Mouse (Mus musculus): ENCODE data around the gene Dnaaf2. TPM values are rescaled to one million over a fixed set of nuclear protein-coding genes. Genes with fewer than 3 reads are reported as not detected.
A peak's percentile ranks its signal among the peaks of the same experiment; 100 is the strongest.

Gene Dnaaf2
- polyA plus RNA-seq (2015; fragmentation: Nextera tagmentation; extraction: Ambion mirVana): 2.9 and 3.0 TPM in 2 replicates

GRCm38 (mm10) chr12:69198164-69198535 lies at the start of gene Dnaaf2:
Gene Dnaaf2, minus strand, starts transcription at chr12:69198429.
- Histone ChIP-seq H3K27ac (ENCODE audit: low read depth) (peak within 1 kb of the TSS; percentile 92), H3K4me3 (ENCODE audit: low read depth, low read length) (peak within 1 kb of the TSS; percentile 99), H3K9me3 (ENCODE audit: low read length) (no peaks in the 10 kb centered on the region), H3K27me3 (ENCODE audit: insufficient read depth, low read length) (no peaks in the 10 kb centered on the region), H3K36me3 (replicated peaks; ENCODE audit: insufficient read depth, low read length) (peaks cover 26% of the 10 kb centered on the region), H3K4me2 (ENCODE audit: low read depth, low read length) (peak within 1 kb of the TSS; percentile 97), H3K9ac (replicated peaks) (peak within 1 kb of the TSS; percentile 93), H3K4me1 (ENCODE audit: insufficient read depth) (peaks cover 17% of the 10 kb centered on the region)
- ATAC-seq: peak; percentile 50
- no peak for TF ChIP-seq CTCF (IDR thresholded peaks at IDR 0.05; ENCODE audit: low read depth)
- TF ChIP-seq EP300 (IDR thresholded peaks at IDR 0.05; ENCODE audit: low read depth): no peak
- 3% methylated on average over 18 of the region's 18 CpGs for WGBS (ENCODE audit: insufficient replicate concordance)
- DNase-seq: peak; percentile 81

- peaks cover 6% of the 10 kb centered on the region; the same call in 1 of the 2 replicates for H3K4me1 ChIP-seq (ENCODE audit: insufficient read depth)
- ATAC-seq: peak; percentile 88
- peak overlapping the region; percentile 84 for H3K9ac ChIP-seq (replicated peaks)
- peak overlapping the region; percentile 74 for H3K27ac ChIP-seq (ENCODE audit: low read depth)
- under 1% methylated on average over 53 of the region's 64 CpGs for whole genome bisulfite sequencing (ENCODE audit: insufficient replicate concordance)
- no peaks in the 10 kb centered on the region for H3K36me3 ChIP-seq (replicated peaks; ENCODE audit: insufficient read depth, low read length)
- peak overlapping the region; percentile 100 for H3K4me2 ChIP-seq (ENCODE audit: low read depth, low read length)
- H3K4me3 ChIP-seq (ENCODE audit: low read depth, low read length): peak overlapping the region; percentile 85
- H3K9me3 ChIP-seq (ENCODE audit: low read length): no peaks in the 10 kb centered on the region
- no peaks in the 10 kb centered on the region for H3K27me3 ChIP-seq (ENCODE audit: insufficient read depth, low read length)
- TF ChIP-seq CTCF (IDR thresholded peaks at IDR 0.05; ENCODE audit: low read depth) (no peak), EP300 (IDR thresholded peaks at IDR 0.05; ENCODE audit: low read depth) (no peak)
- DNase-seq: peak; percentile 73
Observed at GRCm38 (mm10) chr12:69241771-69242431, 43.7 kb upstream of the Dnaaf2 start.

- H3K27ac ChIP-seq (ENCODE audit: low read depth): peak overlapping the region; percentile 74
- H3K4me3 ChIP-seq (ENCODE audit: low read depth, low read length): peak overlapping the region; percentile 85
- no peaks in the 10 kb centered on the region for H3K36me3 ChIP-seq (replicated peaks; ENCODE audit: insufficient read depth, low read length)
- TF ChIP-seq EP300 (IDR thresholded peaks at IDR 0.05; ENCODE audit: low read depth) (no peak), CTCF (IDR thresholded peaks at IDR 0.05; ENCODE audit: low read depth) (no peak)
- DNase-seq: no peak
- H3K4me2 ChIP-seq (ENCODE audit: low read depth, low read length): peak overlapping the region; percentile 100
- 0% methylated on average over 3 of the region's 3 CpGs for WGBS (ENCODE audit: insufficient replicate concordance)
- H3K9me3 ChIP-seq (ENCODE audit: low read length): no peaks in the 10 kb centered on the region
- no peak; the same call in 1 of the 2 replicates for ATAC-seq
- H3K4me1 ChIP-seq (ENCODE audit: insufficient read depth): peaks cover 6% of the 10 kb centered on the region; the same call in 1 of the 2 replicates
- H3K27me3 ChIP-seq (ENCODE audit: insufficient read depth, low read length): no peaks in the 10 kb centered on the region
- H3K9ac ChIP-seq (replicated peaks): peak overlapping the region; percentile 84
Observed at GRCm38 (mm10) chr12:69241405-69241770, 43.2 kb upstream of the Dnaaf2 start.

GRCm38 (mm10) chr12:69240876-69241275 lies 42.6 kb upstream of the Dnaaf2 start, which contains the start of gene Klhdc1:
Gene Klhdc1, plus strand, starts transcription at chr12:69241176.
- Histone ChIP-seq H3K27me3 (ENCODE audit: insufficient read depth, low read length) (no peaks in the 10 kb centered on the region), H3K4me1 (ENCODE audit: insufficient read depth) (peaks cover 6% of the 10 kb centered on the region; the same call in 1 of the 2 replicates), H3K36me3 (replicated peaks; ENCODE audit: insufficient read depth, low read length) (no peaks in the 10 kb centered on the region), H3K4me2 (ENCODE audit: low read depth, low read length) (peak within 1 kb of the TSS; percentile 100), H3K9ac (replicated peaks) (peak within 1 kb of the TSS; percentile 84), H3K9me3 (ENCODE audit: low read length) (no peaks in the 10 kb centered on the region), H3K4me3 (ENCODE audit: low read depth, low read length) (peak within 1 kb of the TSS; percentile 85), H3K27ac (ENCODE audit: low read depth) (peak within 1 kb of the TSS; percentile 74)
- TF ChIP-seq CTCF (IDR thresholded peaks at IDR 0.05; ENCODE audit: low read depth): no peak
- TF ChIP-seq EP300 (IDR thresholded peaks at IDR 0.05; ENCODE audit: low read depth): no peak
- no peak for ATAC-seq
- DNase-seq: no peak
- WGBS (ENCODE audit: insufficient replicate concordance): 57% methylated on average over 6 of the region's 6 CpGs

- Histone ChIP-seq H3K9ac (replicated peaks) (no peak overlapping the region), H3K36me3 (replicated peaks; ENCODE audit: insufficient read depth, low read length) (no peaks in the 10 kb centered on the region), H3K4me3 (ENCODE audit: low read depth, low read length) (no peak overlapping the region), H3K27me3 (ENCODE audit: insufficient read depth, low read length) (no peaks in the 10 kb centered on the region), H3K4me2 (ENCODE audit: low read depth, low read length) (no peak overlapping the region), H3K9me3 (ENCODE audit: low read length) (no peaks in the 10 kb centered on the region), H3K27ac (ENCODE audit: low read depth) (no peak overlapping the region), H3K4me1 (ENCODE audit: insufficient read depth) (peaks cover 6% of the 10 kb centered on the region; the same call in 1 of the 2 replicates)
- DNase-seq (no peak), ATAC-seq (no peak)
- WGBS (ENCODE audit: insufficient replicate concordance): 46% methylated on average over 3 of the region's 3 CpGs
- TF ChIP-seq CTCF (IDR thresholded peaks at IDR 0.05; ENCODE audit: low read depth) (no peak), EP300 (IDR thresholded peaks at IDR 0.05; ENCODE audit: low read depth) (no peak)
Observed at GRCm38 (mm10) chr12:69238284-69238683, 40.1 kb upstream of the Dnaaf2 start.

GRCm38 (mm10) chr12:69235782-69236181 lies 37.6 kb upstream of the Dnaaf2 start:
- WGBS (ENCODE audit: insufficient replicate concordance): 75% methylated on average over 6 of the region's 6 CpGs
- ATAC-seq (no peak), DNase-seq (no peak)
- no peak overlapping the region for H3K27ac ChIP-seq (ENCODE audit: low read depth)
- no peaks in the 10 kb centered on the region for H3K27me3 ChIP-seq (ENCODE audit: insufficient read depth, low read length)
- no peak for TF ChIP-seq EP300 (IDR thresholded peaks at IDR 0.05; ENCODE audit: low read depth)
- no peaks in the 10 kb centered on the region for H3K9me3 ChIP-seq (ENCODE audit: low read length)
- H3K9ac ChIP-seq (replicated peaks): no peak overlapping the region
- H3K36me3 ChIP-seq (replicated peaks; ENCODE audit: insufficient read depth, low read length): no peaks in the 10 kb centered on the region
- no peaks in the 10 kb centered on the region for H3K4me1 ChIP-seq (ENCODE audit: insufficient read depth)
- no peak overlapping the region for H3K4me2 ChIP-seq (ENCODE audit: low read depth, low read length)
- H3K4me3 ChIP-seq (ENCODE audit: low read depth, low read length): no peak overlapping the region
